Mouse (Mus musculus) bone marrow macrophage, adult 2 months (primary cell): ENCODE measurements around the gene Klhdc2.

Experiments used
- CTCF ChIP-seq: IDR thresholded peaks from 2 replicates; pipeline ENCODE4 v1.5.1; 2012; ENCODE audit warnings: low read depth, mild to moderate bottlenecking, low read length, moderate library complexity
- POLR2A ChIP-seq: IDR thresholded peaks from 2 replicates; pipeline ENCODE4 v1.6.1; 2012; ENCODE audit warnings: mild to moderate bottlenecking, low read depth, low read length, borderline replicate concordance

- TF ChIP-seq CTCF, result no peak
- TF ChIP-seq POLR2A, result no peak
Measured at GRCm38 (mm10) chr12:69283146-69283545, 13.3 kb upstream of the Klhdc2 start.
